Mouse (Mus musculus) urinary bladder, adult 18-20 months (tissue): ENCODE results near the gene Pfdn5.

Experiments
- DNase-seq, 2 experiments: peaks; one replicate each; pipeline ENCODE4 v3.0.0; 2022; ENCODE audit warnings: low spot score in 2 of 2, mixed read lengths in 2 of 2

Gene Pfdn5

GRCm38 (mm10) chr15:102326022-102326576 lies at the start of gene Pfdn5:
TSS of gene Pfdn5 (plus strand) at chr15:102326116.
- DNase-seq: peak; percentile 69 to 76

- DNase-seq: no peak
Observed at GRCm38 (mm10) chr15:102278726-102279091, 47.2 kb upstream of the Pfdn5 start.

GRCm38 (mm10) chr15:102279092-102279782 lies 46.7 kb upstream of the Pfdn5 start, which contains the start of gene Mfsd5:
TSS of gene Mfsd5 (plus strand) at chr15:102279454.
- DNase-seq: peak; percentile 80 to 81

GRCm38 (mm10) chr15:102279783-102280520 lies 46.0 kb upstream of the Pfdn5 start:
- DNase-seq: peak in 1 of 2 experiments; percentile 31

GRCm38 (mm10) chr15:102280623-102281022 lies 45.3 kb upstream of the Pfdn5 start:
- peak in 1 of 2 experiments; percentile 16 for DNase-seq

GRCm38 (mm10) chr15:102282463-102283292 lies 43.2 kb upstream of the Pfdn5 start:
- peak in 1 of 2 experiments; percentile 64 for DNase-seq

GRCm38 (mm10) chr15:102283648-102284047 lies 42.3 kb upstream of the Pfdn5 start:
- no peak for DNase-seq

GRCm38 (mm10) chr15:102287395-102287794 lies 38.5 kb upstream of the Pfdn5 start:
- DNase-seq: no peak

- peak; percentile 89 to 92 for DNase-seq
Observed at GRCm38 (mm10) chr15:102295633-102296367, 30.1 kb upstream of the Pfdn5 start, which contains the start of gene Espl1. TSS of gene Espl1 (plus strand) at chr15:102296266.

GRCm38 (mm10) chr15:102296368-102297006 lies 29.4 kb upstream of the Pfdn5 start:
- DNase-seq: no peak

- no peak for DNase-seq
Observed at GRCm38 (mm10) chr15:102302542-102302941, 23.4 kb upstream of the Pfdn5 start.

- DNase-seq: no peak
Observed at GRCm38 (mm10) chr15:102308717-102309116, 17.2 kb upstream of the Pfdn5 start.

GRCm38 (mm10) chr15:102310074-102310845 lies 15.7 kb upstream of the Pfdn5 start:
- DNase-seq: peak in 1 of 2 experiments; percentile 27

- DNase-seq: no peak
Observed at GRCm38 (mm10) chr15:102311489-102311888, 14.4 kb upstream of the Pfdn5 start.

GRCm38 (mm10) chr15:102315292-102315691 lies 10.6 kb upstream of the Pfdn5 start:
- no peak for DNase-seq

GRCm38 (mm10) chr15:102316263-102316662 lies 9.7 kb upstream of the Pfdn5 start:
- DNase-seq: peak; percentile 36 to 37

GRCm38 (mm10) chr15:102324654-102325473 lies 1.1 kb upstream of the Pfdn5 start:
- peak in 1 of 2 experiments; percentile 7 for DNase-seq

GRCm38 (mm10) chr15:102326892-102327291 lies 976 bp downstream of the Pfdn5 start:
- DNase-seq: no peak

GRCm38 (mm10) chr15:102331610-102332015 lies 5.7 kb downstream of the Pfdn5 start, which contains the start of gene Myg1:
TSS of gene Myg1 (plus strand) at chr15:102331709.
- peak; percentile 68 to 71 for DNase-seq
